Mouse (Mus musculus) heart, embryonic 14.5 days (tissue): ENCODE data around the gene Anp32e. TPM values are rescaled to one million over a fixed set of nuclear protein-coding genes. Genes with fewer than 3 reads are reported as not detected.

Experiments
- ATAC-seq: fragments of 200-750 bp; cut with Nextera tagmentation; 2 replicates; pipeline ENCODE4 v1.8.0; 2017; ENCODE audit warnings: low read depth, moderate TSS enrichment; ENCODE audit not compliant: insufficient number of reproducible peaks, insufficient read depth, low FRiP score
- H3K27ac ChIP-seq, 2 experiments: fragments of 200-500 bp in 1 of 2; fragments of 300-500 bp in 1 of 2; sonication (generic) in 1 of 2; replicated peaks in 1 of 2; 2 replicates each; pipeline ENCODE4 v1.5.1; 2012 to 2014; ENCODE audit warnings: low read depth in 2 of 2, low read length in 2 of 2, control low read depth in 1 of 2, mild to moderate bottlenecking in 1 of 2, mixed read lengths in 1 of 2; ENCODE audit not compliant: control insufficient read depth in 1 of 2, insufficient read depth in 1 of 2
- H3K27me3 ChIP-seq: fragments of 300-500 bp; sonication (generic); 2 replicates; pipeline ENCODE4 v1.6.1; 2014; ENCODE audit warnings: mild to moderate bottlenecking, low read length, control low read depth; ENCODE audit not compliant: control insufficient read depth, insufficient read depth
- H3K36me3 ChIP-seq: fragments of 300-500 bp; sonication (generic); 2 replicates; pipeline ENCODE4 v1.6.1; 2014; ENCODE audit warnings: mild to moderate bottlenecking, control low read depth, low read length, mixed read lengths; ENCODE audit not compliant: control insufficient read depth, insufficient read depth
- H3K4me1 ChIP-seq, 2 experiments: fragments of 200-500 bp in 1 of 2; fragments of 300-500 bp in 1 of 2; sonication (generic) in 1 of 2; 2 replicates each; pipeline ENCODE4 v1.6.1; 2012 to 2014; ENCODE audit warnings: low read length in 2 of 2, control low read depth in 1 of 2, mixed read lengths in 1 of 2; ENCODE audit not compliant: control insufficient read depth in 2 of 2, insufficient read depth in 2 of 2
- H3K4me2 ChIP-seq: fragments of 300-500 bp; sonication (generic); 2 replicates; pipeline ENCODE4 v1.6.1; 2014; ENCODE audit warnings: mild to moderate bottlenecking, low read length
- H3K4me3 ChIP-seq, 2 experiments: fragments of 200-500 bp in 1 of 2; fragments of 300-500 bp in 1 of 2; sonication (generic) in 1 of 2; 2 replicates each; pipeline ENCODE4 v1.5.1; 2012 to 2014; ENCODE audit warnings: low read length in 2 of 2, mild to moderate bottlenecking in 2 of 2, control low read depth in 1 of 2, low read depth in 1 of 2, moderate library complexity in 1 of 2; ENCODE audit not compliant: control insufficient read depth in 1 of 2, insufficient read depth in 1 of 2
- H3K9ac ChIP-seq: fragments of 300-500 bp; sonication (generic); 2 replicates; pipeline ENCODE4 v1.6.1; 2014; ENCODE audit warnings: mild to moderate bottlenecking, low read length
- H3K9me3 ChIP-seq: fragments of 300-500 bp; sonication (generic); 2 replicates; pipeline ENCODE4 v1.6.1; 2016; ENCODE audit warnings: low read length, control low read depth; ENCODE audit not compliant: control insufficient read depth
- WGBS: fragments of 180-500 bp; shearing (Covaris S2); extraction: QIAGEN DNeasy Blood & Tissue Kit; methylation state at CpG from one replicate; pipeline ENCODE4 v1.1.7; 2014; 5-methylcytosine and 5-hydroxymethylcytosine counted together
- polyA plus RNA-seq: library from polyadenylated mRNA; unstranded; fragments of >200 nt; fragmentation: Nextera tagmentation; extraction: Ambion mirVana; gene quantifications from 2 replicates; pipeline ENCODE4 v1.2.1, GENCODE M21; 2014

Anp32e gene
- polyA plus RNA-seq, 1 experiment from 2014 or later = 58.3 TPM

DNA sequence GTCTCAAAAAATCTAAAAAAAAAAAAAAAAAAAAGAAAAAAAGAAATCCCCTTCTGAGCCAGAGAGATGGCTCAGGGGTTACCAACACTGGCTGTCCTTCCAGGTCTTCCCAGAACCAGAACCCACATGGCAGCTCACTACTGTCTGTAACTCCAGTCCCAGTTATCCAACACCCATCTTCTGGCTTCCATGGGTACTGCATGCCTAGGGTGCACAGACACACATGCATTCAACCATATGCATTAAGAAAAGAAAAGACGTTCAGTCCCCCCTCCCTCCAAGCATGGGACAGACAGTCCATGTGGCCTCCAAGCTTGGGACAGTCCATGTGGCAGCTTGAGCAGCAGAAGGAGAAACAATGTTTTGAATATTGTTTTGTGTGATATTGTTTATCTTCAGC, 3.1 kb downstream of the Anp32e start:
- WGBS = 50% methylated on average over 1 of the region's 1 CpGs
- no peak overlapping the region for H3K27ac ChIP-seq
- H3K4me2 ChIP-seq = no peak overlapping the region
- no peaks in the 10 kb centered on the region for H3K9me3 ChIP-seq
- no peak overlapping the region for H3K9ac ChIP-seq
- no peak for ATAC-seq
- no peaks in the 10 kb centered on the region for H3K27me3 ChIP-seq
- H3K4me1 ChIP-seq = peaks cover 3 to 9% of the 10 kb centered on the region in 2 experiments; a peak in 3 of 4 replicates
- H3K36me3 ChIP-seq = peaks cover 33% of the 10 kb centered on the region
- H3K4me3 ChIP-seq = no peak overlapping the region

DNA sequence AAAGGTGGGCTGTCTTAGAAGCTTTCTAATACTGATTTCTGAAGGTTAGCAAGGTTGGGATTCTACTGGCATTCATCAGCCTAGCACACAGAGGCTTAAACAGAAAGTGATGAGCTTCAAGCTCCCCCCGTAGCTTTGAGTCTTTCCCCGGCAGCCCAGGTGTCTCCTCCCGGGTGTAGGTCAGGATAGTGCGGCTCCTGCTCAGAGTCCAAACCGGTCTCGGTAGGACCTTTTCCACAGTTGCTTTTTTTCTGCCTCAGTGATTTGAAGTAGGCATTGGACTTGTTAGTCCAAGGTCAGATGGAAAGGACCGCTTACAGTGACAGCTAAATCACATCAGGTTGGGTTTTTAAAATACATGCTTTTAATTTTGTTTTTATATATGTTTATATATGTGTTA, 3.5 kb downstream of the Anp32e start:
- 92% methylated on average over 7 of the region's 7 CpGs for WGBS
- Histone ChIP-seq H3K27ac (no peak overlapping the region), H3K9ac (no peak overlapping the region), H3K36me3 (peaks cover 37% of the 10 kb centered on the region), H3K4me3 (no peak overlapping the region), H3K4me2 (no peak overlapping the region), H3K27me3 (no peaks in the 10 kb centered on the region), H3K9me3 (no peaks in the 10 kb centered on the region), H3K4me1 (peaks cover 3 to 9% of the 10 kb centered on the region in 2 experiments; a peak in 3 of 4 replicates)
- no peak for ATAC-seq

DNA sequence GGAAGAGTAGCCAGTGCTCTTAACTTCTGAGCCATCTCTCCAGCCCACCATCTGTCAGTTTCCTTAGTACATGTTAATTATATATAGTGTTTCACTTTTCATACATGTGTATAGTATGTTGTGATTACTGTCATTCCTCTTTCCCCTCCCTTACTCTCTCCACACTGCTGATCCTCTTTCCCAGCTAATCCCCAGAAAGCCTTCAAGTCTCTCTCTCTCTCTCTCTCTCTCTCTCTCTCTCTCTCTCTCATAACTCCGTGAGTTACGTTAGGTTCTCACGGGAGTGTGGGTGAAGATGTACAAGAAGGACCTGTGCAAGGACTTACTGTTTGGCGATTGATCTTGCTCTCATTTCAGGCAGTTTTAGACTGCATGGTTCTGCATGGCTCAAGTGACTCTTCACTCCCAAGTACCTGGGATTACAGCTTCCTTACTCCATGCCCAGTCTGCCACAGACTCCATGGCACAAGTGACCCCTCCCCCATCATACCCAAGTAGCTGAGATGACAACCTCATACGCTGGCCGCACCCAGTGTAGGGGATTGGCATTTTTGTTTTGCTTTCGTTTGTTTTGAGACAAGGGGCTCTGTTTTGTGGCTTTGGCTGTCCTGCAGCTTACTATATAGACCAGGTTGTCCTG, 4.2 kb downstream of the Anp32e start:
- Histone ChIP-seq H3K36me3 (peaks cover 43% of the 10 kb centered on the region), H3K27me3 (no peaks in the 10 kb centered on the region), H3K9ac (no peak overlapping the region), H3K9me3 (no peaks in the 10 kb centered on the region), H3K4me2 (no peak overlapping the region), H3K27ac (no peak overlapping the region), H3K4me3 (no peak overlapping the region), H3K4me1 (peaks cover 3 to 9% of the 10 kb centered on the region in 2 experiments; a peak in 3 of 4 replicates)
- ATAC-seq = no peak
- WGBS = 88% methylated on average over 7 of the region's 7 CpGs

DNA sequence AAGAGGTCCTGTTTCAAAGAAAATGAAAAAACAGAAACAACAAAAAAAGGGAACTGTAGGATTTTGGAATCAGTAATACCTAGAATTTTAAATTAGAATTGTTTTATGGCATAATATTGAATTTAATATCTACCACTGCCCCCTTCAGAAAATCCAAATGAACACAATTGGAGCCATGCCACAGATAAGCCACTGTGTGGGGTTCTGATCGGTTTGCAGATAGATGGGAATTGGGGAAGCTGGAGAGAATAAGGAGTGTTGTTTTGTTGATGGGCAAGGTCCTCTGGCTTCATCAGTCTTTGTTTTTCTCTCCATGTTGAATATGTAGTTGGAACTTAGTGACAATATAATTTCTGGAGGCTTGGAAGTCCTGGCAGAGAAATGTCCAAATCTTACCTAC, 5.4 kb downstream of the Anp32e start:
- WGBS = 82% methylated on average over 1 of the region's 1 CpGs
- ATAC-seq = no peak
- peaks cover 2 to 9% of the 10 kb centered on the region in 2 experiments; a peak in 2 of 4 replicates for H3K4me1 ChIP-seq
- no peaks in the 10 kb centered on the region for H3K27me3 ChIP-seq
- no peak overlapping the region for H3K9ac ChIP-seq
- H3K4me3 ChIP-seq = no peak overlapping the region
- no peak overlapping the region for H3K27ac ChIP-seq
- H3K9me3 ChIP-seq = no peaks in the 10 kb centered on the region
- no peak overlapping the region for H3K4me2 ChIP-seq
- H3K36me3 ChIP-seq = peaks cover 56% of the 10 kb centered on the region

DNA sequence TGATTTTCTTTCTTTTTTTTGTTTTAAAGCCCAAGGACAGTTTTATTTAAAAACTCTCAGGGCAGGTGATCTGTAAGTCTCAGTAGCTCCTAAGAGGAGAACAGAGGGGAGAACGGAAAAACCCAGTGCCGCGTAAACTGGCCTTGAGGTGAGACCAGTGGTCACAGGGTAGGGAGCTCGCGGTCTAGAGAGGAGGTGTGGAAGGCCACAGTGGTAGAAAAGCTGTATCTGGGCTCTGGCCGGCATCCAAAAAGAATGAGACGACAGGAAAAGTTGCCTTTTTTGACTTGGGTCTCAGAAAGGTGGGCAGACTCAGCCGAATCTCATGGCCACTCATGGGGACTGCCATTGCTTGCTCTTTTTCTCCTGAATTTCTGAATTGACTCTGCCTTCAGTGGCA, 9.2 kb downstream of the Anp32e start:
- Histone ChIP-seq H3K9ac (no peak overlapping the region), H3K4me1 (no peaks in the 10 kb centered on the region), H3K4me3 (no peak overlapping the region), H3K36me3 (peaks cover 92% of the 10 kb centered on the region), H3K4me2 (no peak overlapping the region), H3K9me3 (no peaks in the 10 kb centered on the region), H3K27ac (no peak overlapping the region), H3K27me3 (no peaks in the 10 kb centered on the region)
- ATAC-seq = no peak
- WGBS = 92% methylated on average over 8 of the region's 8 CpGs

DNA sequence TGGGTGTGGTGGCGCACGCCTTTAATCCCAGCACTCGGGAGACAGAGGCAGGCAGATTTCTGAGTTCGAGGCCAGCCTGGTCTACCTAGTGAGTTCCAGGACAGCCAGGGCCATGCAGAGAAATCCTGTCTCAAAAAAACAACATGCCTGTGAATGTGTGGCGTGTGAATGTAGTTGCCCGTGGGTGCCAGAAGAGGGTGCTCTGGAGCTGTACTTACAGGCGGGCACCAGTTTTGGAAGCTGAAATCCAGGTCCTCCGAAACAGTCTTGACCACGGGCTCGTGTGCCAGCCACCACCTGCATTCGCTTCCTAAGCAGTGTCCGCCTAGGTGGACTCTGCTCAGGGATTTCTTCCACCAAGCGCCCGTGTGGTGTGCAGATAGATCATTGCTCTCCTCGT, 9.8 kb downstream of the Anp32e start:
- Histone ChIP-seq H3K27ac (no peak overlapping the region), H3K9ac (no peak overlapping the region), H3K27me3 (no peaks in the 10 kb centered on the region), H3K36me3 (peaks cover 93% of the 10 kb centered on the region), H3K4me2 (no peak overlapping the region), H3K4me3 (no peak overlapping the region), H3K9me3 (no peaks in the 10 kb centered on the region), H3K4me1 (no peaks in the 10 kb centered on the region)
- whole genome bisulfite sequencing = 94% methylated on average over 15 of the region's 15 CpGs
- no peak for ATAC-seq

DNA sequence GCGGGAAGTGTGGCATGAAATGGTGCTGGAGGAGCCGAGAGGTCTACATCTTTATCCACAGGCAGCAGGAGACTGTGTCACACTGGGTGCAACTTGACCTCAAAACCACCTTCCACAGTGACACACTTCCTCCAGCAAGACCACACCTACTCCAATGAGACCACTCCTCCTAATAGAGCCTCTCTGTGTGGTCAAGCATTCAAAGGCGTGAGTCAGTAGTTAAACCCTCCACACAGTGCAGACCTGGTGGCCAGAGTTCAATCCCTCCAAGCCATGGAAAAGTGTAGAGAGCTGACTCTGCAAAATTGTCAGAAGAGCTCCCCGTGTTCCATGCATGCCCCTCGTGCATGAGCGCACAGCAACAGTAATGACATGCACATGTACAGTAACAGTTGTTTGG, 13.7 kb downstream of the Anp32e start:
- Histone ChIP-seq H3K4me2 (no peak overlapping the region), H3K36me3 (peaks cover 96% of the 10 kb centered on the region), H3K4me1 (no peaks in the 10 kb centered on the region), H3K4me3 (no peak overlapping the region), H3K27ac (no peak overlapping the region), H3K27me3 (no peaks in the 10 kb centered on the region), H3K9me3 (no peaks in the 10 kb centered on the region), H3K9ac (no peak overlapping the region)
- ATAC-seq = no peak
- 80% methylated on average over 6 of the region's 6 CpGs for WGBS

DNA sequence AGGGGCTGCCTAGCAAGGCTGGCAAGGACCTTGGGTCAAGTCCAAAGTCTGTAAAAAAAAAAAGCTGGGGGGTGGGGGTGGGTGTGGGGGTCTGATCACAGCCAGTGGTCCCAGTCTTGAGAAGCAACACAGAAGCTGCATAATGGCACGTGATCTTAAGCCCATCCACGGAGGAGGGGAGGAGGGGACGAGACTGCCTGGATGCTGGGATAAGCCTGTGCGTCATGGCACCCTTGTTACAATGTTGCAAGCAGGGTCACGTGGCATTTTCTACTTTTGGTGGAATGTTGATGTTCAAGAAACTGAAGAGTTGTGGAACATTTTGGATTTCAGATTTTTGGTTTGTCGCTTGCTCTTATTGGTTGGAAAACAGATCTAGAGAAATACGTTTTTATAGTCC, 14.2 kb downstream of the Anp32e start:
- Histone ChIP-seq H3K9ac (no peak overlapping the region), H3K4me3 (no peak overlapping the region), H3K4me1 (no peaks in the 10 kb centered on the region), H3K27ac (no peak overlapping the region), H3K9me3 (no peaks in the 10 kb centered on the region), H3K4me2 (no peak overlapping the region), H3K36me3 (peaks cover 95% of the 10 kb centered on the region), H3K27me3 (no peaks in the 10 kb centered on the region)
- WGBS = 95% methylated on average over 7 of the region's 7 CpGs
- no peak for ATAC-seq
